13 mouse cellular contexts compared by ENCODE assay signal in genomic region chr3:41544451-41544850, GRCm38 (mm10). TPM values are rescaled to one million over a fixed set of nuclear protein-coding genes. Genes with fewer than 3 reads are reported as not detected.
DNase-seq lines count a peak whose midpoint lies in the region; ATAC-seq and TF ChIP-seq lines count a peak whose summit lies in the region.
"Had no signal": no experiment of that assay in that cellular context is flagged by ENCODE, and none has a peak within 500 bp of the region (broad histone marks: within the 10 kb centered on the region; RNA-seq: fewer than 3 reads in every experiment).

No protein-coding gene starts in this region.

- no peaks in the 10 kb centered on the region for H3K27me3 ChIP-seq in forebrain, postnatal 0 days (ENCODE audit: insufficient read depth, low read length)
- no peaks in the 10 kb centered on the region for H3K27me3 ChIP-seq in forebrain, embryonic 12.5 days
- H3K27me3 ChIP-seq: limb, embryonic 15.5 days; midbrain, embryonic 12.5 days; neural tube, embryonic 12.5 days had no signal

- H3K4me1 ChIP-seq in forebrain, postnatal 0 days (ENCODE audit: insufficient read depth), result 0 out of 2 replicates have a peak, but pooled peaks cover 3% of the 10 kb centered on the region
- 0 out of 2 replicates have a peak, but pooled peaks cover 4% of the 10 kb centered on the region for H3K4me1 ChIP-seq in forebrain, embryonic 12.5 days
- H3K4me1 ChIP-seq: midbrain, embryonic 12.5 days; neural tube, embryonic 12.5 days had no signal

- H3K36me3 ChIP-seq in forebrain, postnatal 0 days (ENCODE audit: insufficient read depth), result no peaks in the 10 kb centered on the region
- no peaks in the 10 kb centered on the region for H3K36me3 ChIP-seq in forebrain, embryonic 12.5 days (replicated peaks)
- H3K36me3 ChIP-seq: limb, embryonic 15.5 days; midbrain, embryonic 12.5 days; neural tube, embryonic 12.5 days had no signal

- no peak overlapping the region for H3K4me3 ChIP-seq in forebrain, postnatal 0 days (ENCODE audit: low read depth, low read length)
- no peak overlapping the region for H3K4me3 ChIP-seq in forebrain, embryonic 12.5 days (replicated peaks)
- H3K4me3 ChIP-seq: erythroblast, embryonic 14.5 days; limb, embryonic 15.5 days; midbrain, embryonic 12.5 days; neural tube, embryonic 12.5 days had no signal

- ATAC-seq in forebrain, postnatal 0 days, result no peak
- ATAC-seq in forebrain, embryonic 12.5 days (ENCODE audit: low FRiP score), result no peak
- no peak for ATAC-seq in activated CD4-positive, CD25-positive, alpha-beta regulatory T cell, adult 4 months

- DNase-seq in forebrain, postnatal 0 days, result peak; percentile 20
- peak; percentile 10 to 30 for DNase-seq in layer of hippocampus, postnatal 10 days (ENCODE audit: low spot score in 2 of 2)
- DNase-seq in layer of hippocampus, postnatal 14 days (ENCODE audit: low spot score in 2 of 2), result no peak
- peak; percentile 48 for DNase-seq in right cerebral cortex, postnatal 14 days
- DNase-seq in right cerebral cortex, postnatal 36 days (ENCODE audit: low spot score in 2 of 2), result no peak
- DNase-seq in testis, postnatal 14 days (ENCODE audit: low spot score), result peak; percentile 81
- DNase-seq: heart, postnatal 36 days had no signal

- no peak for TF ChIP-seq CTCF in forebrain, postnatal 0 days (IDR thresholded peaks at IDR 0.05; ENCODE audit: low read depth)

- H3K4me2 ChIP-seq in forebrain, postnatal 0 days (ENCODE audit: low read depth), result no peak overlapping the region
- no peak overlapping the region for H3K4me2 ChIP-seq in forebrain, embryonic 12.5 days
- H3K4me2 ChIP-seq: limb, embryonic 15.5 days; midbrain, embryonic 12.5 days; neural tube, embryonic 12.5 days had no signal

- no peak overlapping the region for H3K9ac ChIP-seq in forebrain, postnatal 0 days
- H3K9ac ChIP-seq in forebrain, embryonic 12.5 days, result no peak overlapping the region
- H3K9ac ChIP-seq: limb, embryonic 15.5 days; midbrain, embryonic 12.5 days; neural tube, embryonic 12.5 days had no signal

- H3K27ac ChIP-seq in forebrain, postnatal 0 days (ENCODE audit: low read depth, low read length), result no peak overlapping the region
- no peak overlapping the region for H3K27ac ChIP-seq in forebrain, embryonic 12.5 days
- H3K27ac ChIP-seq: limb, embryonic 15.5 days; midbrain, embryonic 12.5 days; neural tube, embryonic 12.5 days had no signal

- 20% methylated on average over 7 of the region's 7 CpGs for WGBS in forebrain, postnatal 0 days
- 53% methylated on average over 7 of the region's 7 CpGs for WGBS in forebrain, embryonic 12.5 days

- no peaks in the 10 kb centered on the region for H3K9me3 ChIP-seq in forebrain, postnatal 0 days (ENCODE audit: low read length)
- H3K9me3 ChIP-seq in forebrain, embryonic 12.5 days, result no peaks in the 10 kb centered on the region
- H3K9me3 ChIP-seq: limb, embryonic 15.5 days; midbrain, embryonic 12.5 days; neural tube, embryonic 12.5 days had no signal

RNA-seq across cellular contexts. Expression of gene Jade1, which starts 11.1 kb away (rescaled TPM):
- 17.9 and 22.1 TPM in 2 replicates for total RNA-seq in forebrain, postnatal 0 days (2014; rRNA removed)
- polyA plus RNA-seq in forebrain, postnatal 0 days (2015; fragmentation: Nextera tagmentation; extraction: Ambion mirVana), result 9.5 and 13.1 TPM in 2 replicates
- polyA plus RNA-seq in forebrain, embryonic 12.5 days (2016; fragmentation: Nextera tagmentation; extraction: Ambion mirVana), result 20.9 and 21.9 TPM in 2 replicates
- total RNA-seq in layer of hippocampus, postnatal 10 days (2021), result 10 to 100 TPM; 18.6 to 23.0 TPM
- total RNA-seq in layer of hippocampus, postnatal 14 days (2021), result 10 to 100 TPM; 20.0 to 21.0 TPM
- 1 to 10 TPM; 7.4 to 7.6 TPM for polyA plus RNA-seq in activated CD4-positive, CD25-positive, alpha-beta regulatory T cell, adult 4 months (2017; shearing (Covaris generic))

Comparison
In these comparisons a context has a peak if more than half of its experiments do, and no peak if none do; other contexts are left out.
1. DNase-seq: peak in forebrain, postnatal 0 days (single experiment), layer of hippocampus, postnatal 10 days (2 of 2), right cerebral cortex, postnatal 14 days (single experiment) and testis, postnatal 14 days (single experiment); none in layer of hippocampus, postnatal 14 days (0 of 2) and right cerebral cortex, postnatal 36 days (0 of 2).